Mouse (Mus musculus) stomach, postnatal 0 days (tissue): ENCODE results near the gene Eef1a2.

Experiments used
- CTCF ChIP-seq: IDR thresholded peaks from 2 replicates; pipeline ENCODE4 v1.5.1; 2016; ENCODE audit warnings: antibody characterized with exemption, low read depth, mild to moderate bottlenecking, moderate library complexity
- EP300 ChIP-seq: optimal IDR thresholded peaks from 2 replicates; pipeline ENCODE3; 2016; ENCODE audit warnings: antibody characterized with exemption

- TF ChIP-seq CTCF, result no peak
- TF ChIP-seq EP300, result no peak
These were observed 1.9 kb downstream of the Eef1a2 start for GRCm38 (mm10) chr2:181154831-181155415.
